Mouse (Mus musculus) bone marrow, adult 2 months (tissue): Measurements from ENCODE around the gene Fan1. TPM values are rescaled to one million over a fixed set of nuclear protein-coding genes. Genes with fewer than 3 reads are reported as not detected.
A peak's percentile ranks its signal among the peaks of the same experiment; 100 is the strongest.

ENCODE experiments used
- H3K27ac ChIP-seq: fragments of 200-500 bp; 2 replicates; pipeline ENCODE4 v1.5.1; 2012; ENCODE audit warnings: low read depth, mild to moderate bottlenecking, control low read depth, inconsistent platforms, low read length; ENCODE audit not compliant: control insufficient read depth, poor library complexity, insufficient read depth
- H3K4me1 ChIP-seq: fragments of 200-500 bp; 2 replicates; pipeline ENCODE4 v1.6.1; 2011; ENCODE audit warnings: low read length; ENCODE audit not compliant: control insufficient read depth, insufficient read depth
- H3K4me3 ChIP-seq: fragments of 200-500 bp; replicated peaks from 2 replicates; pipeline ENCODE3; 2011; ENCODE audit warnings: mild to moderate bottlenecking, low read depth, low read length, control low read depth; ENCODE audit not compliant: control insufficient read depth
- CTCF ChIP-seq: fragments of 200-500 bp; IDR thresholded peaks from 2 replicates; pipeline ENCODE4 v1.5.1; 2011; ENCODE audit warnings: low read length, control low read depth; ENCODE audit not compliant: control insufficient read depth, insufficient read depth
- POLR2A ChIP-seq: fragments of 200-500 bp; IDR thresholded peaks from 2 replicates; pipeline ENCODE4 v1.6.1; 2011; ENCODE audit warnings: low read depth, mild to moderate bottlenecking, control low read depth, low read length, borderline replicate concordance; ENCODE audit not compliant: control insufficient read depth
- WGBS: fragments of 180-500 bp; shearing (Covaris S2); methylation state at CpG from one replicate; pipeline ENCODE4 v1.1.7; 2018; 5-methylcytosine and 5-hydroxymethylcytosine counted together
- polyA plus RNA-seq: library from polyadenylated mRNA; stranded (reverse); fragments of >200 nt; gene quantifications from 2 replicates; pipeline ENCODE4 v1.2.4, GENCODE M21; 2011; ENCODE audit warnings: low replicate concordance; ENCODE audit not compliant: missing spikeins, insufficient read depth, insufficient read length

Fan1 gene
- polyA plus RNA-seq, 1 experiment, result 1.7 TPM

DNA sequence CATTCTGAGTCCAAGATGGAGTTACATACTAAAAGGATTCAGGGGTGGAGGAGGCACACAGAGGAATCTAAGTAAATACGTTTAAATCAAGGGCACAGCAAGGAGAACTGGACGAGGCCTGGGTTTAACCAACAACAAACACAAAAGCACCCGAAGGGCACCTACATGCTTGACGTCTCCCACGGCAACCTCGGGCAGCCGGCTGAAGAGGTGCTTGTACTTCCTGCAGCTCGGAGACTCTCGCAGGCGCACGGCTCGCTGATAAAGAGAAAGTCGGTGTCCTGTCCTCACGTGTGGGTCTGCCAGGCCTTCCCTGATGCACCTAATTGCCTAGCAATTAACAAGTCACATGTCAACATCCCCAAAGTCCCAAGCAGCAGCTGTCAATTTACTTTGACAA, 19.7 kb downstream of the Fan1 start:
- no peak for TF ChIP-seq POLR2A
- no peak for TF ChIP-seq CTCF
- H3K4me1 ChIP-seq, result no peaks in the 10 kb centered on the region
- WGBS, result 87% methylated on average over 14 of the region's 14 CpGs
- H3K27ac ChIP-seq, result no peak overlapping the region
- no peak overlapping the region for H3K4me3 ChIP-seq

GRCm38 (mm10) chr7:64351087-64351486, 22.8 kb downstream of the Fan1 start:
- TF ChIP-seq POLR2A, result no peak
- no peak for TF ChIP-seq CTCF
- Histone ChIP-seq H3K4me3 (no peak overlapping the region), H3K27ac (no peak overlapping the region), H3K4me1 (no peaks in the 10 kb centered on the region)
- WGBS, result 77% methylated on average over 4 of the region's 4 CpGs

DNA sequence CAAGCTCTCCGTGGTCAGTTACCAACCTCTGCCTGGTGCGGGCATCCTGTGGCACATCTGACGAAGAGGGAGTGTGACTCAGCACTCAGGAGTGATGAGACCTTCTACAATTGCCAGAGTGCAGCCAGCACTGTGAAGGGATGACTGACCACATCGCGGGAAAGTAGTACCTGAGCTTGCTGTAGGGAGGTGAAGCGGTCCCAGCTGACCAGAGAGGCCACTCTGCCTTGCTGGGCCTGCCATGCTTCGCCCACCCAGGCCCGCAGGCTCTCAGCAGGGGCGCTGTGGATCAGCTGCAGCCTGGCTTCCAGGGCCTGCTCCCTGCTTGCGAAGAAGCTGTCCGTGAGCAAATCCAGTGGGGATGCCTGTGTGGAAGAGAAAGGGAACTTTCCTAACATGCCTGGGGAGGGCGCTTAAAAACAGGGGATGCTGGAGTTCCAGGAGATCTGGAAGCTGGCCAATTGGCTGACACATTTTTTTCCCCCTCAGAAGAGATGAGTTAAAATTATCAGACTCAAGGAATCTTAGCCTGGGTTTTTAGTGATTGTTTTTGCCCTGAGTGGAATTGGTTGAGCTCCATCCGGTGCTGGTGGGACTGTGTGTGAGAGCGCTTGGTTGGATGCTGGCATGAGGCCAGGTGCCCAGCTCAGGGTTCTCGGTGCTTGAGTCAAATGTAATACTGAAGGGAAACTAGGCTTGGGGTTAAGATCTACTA, 24.6 kb downstream of the Fan1 start:
- WGBS, result 84% methylated on average over 15 of the region's 15 CpGs
- TF ChIP-seq POLR2A (no peak), CTCF (no peak)
- Histone ChIP-seq H3K4me3 (no peak overlapping the region), H3K4me1 (no peaks in the 10 kb centered on the region), H3K27ac (no peak overlapping the region)

GRCm38 (mm10) chr7:64347813-64348212, 26.1 kb downstream of the Fan1 start:
- Histone ChIP-seq H3K27ac (no peak overlapping the region), H3K4me3 (no peak overlapping the region), H3K4me1 (no peaks in the 10 kb centered on the region)
- TF ChIP-seq POLR2A (no peak), CTCF (no peak)
- WGBS, result 77% methylated on average over 1 of the region's 1 CpGs

DNA sequence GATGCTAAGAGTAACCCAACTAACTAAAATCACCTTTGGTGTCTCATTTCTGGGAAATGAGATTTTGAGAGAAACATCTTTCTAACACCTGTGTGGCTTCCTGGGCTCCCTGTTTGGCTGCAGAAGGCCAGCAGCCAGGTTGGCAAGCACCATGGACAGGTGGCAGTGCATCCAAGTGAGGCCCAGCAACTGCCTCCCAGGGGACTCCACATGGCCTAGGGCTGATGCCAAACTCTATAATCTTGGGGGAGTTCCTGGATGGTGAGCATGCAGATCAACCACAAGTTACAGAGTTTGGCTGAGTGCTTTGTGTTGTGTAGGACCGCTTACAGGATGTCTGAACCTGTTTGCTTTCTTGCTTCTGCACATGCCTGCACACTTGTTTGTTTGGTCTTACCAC, 41.2 kb downstream of the Fan1 start:
- no peak overlapping the region for H3K4me3 ChIP-seq
- no peak overlapping the region for H3K27ac ChIP-seq
- H3K4me1 ChIP-seq, result no peaks in the 10 kb centered on the region
- 85% methylated on average over 1 of the region's 1 CpGs for WGBS
- TF ChIP-seq POLR2A (no peak), CTCF (no peak)

GRCm38 (mm10) chr7:64331309-64331708, 42.6 kb downstream of the Fan1 start:
- WGBS, result 81% methylated on average over 3 of the region's 3 CpGs
- Histone ChIP-seq H3K4me1 (no peaks in the 10 kb centered on the region; the same call in 1 of the 2 replicates), H3K4me3 (no peak overlapping the region), H3K27ac (no peak overlapping the region)
- TF ChIP-seq POLR2A, result no peak
- no peak for TF ChIP-seq CTCF

GRCm38 (mm10) chr7:64327486-64327885, 46.4 kb downstream of the Fan1 start:
- TF ChIP-seq POLR2A (no peak), CTCF (no peak)
- H3K4me3 ChIP-seq, result no peak overlapping the region
- H3K4me1 ChIP-seq, result no peaks in the 10 kb centered on the region; the same call in 1 of the 2 replicates
- WGBS, result 85% methylated on average over 4 of the region's 4 CpGs
- no peak overlapping the region for H3K27ac ChIP-seq

DNA sequence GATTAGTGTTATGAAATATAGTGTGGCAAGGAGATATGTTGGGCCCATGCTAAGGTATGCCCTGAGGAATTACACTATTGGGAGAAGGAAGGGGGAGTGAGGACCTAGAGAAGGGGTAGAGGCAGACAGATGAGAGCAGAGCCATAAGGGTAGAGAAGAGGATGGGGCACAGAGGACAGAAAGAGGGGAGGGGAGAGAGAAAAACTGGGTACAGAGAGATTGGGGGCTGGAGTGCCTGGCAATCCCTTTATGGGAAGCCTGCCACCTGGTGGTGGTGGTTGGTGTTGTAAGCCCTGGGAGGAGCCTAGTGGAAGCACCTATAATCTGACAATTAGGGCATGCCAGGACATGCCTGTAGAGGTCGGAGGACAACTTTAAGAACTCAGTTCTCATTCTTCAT, 47.0 kb downstream of the Fan1 start:
- Histone ChIP-seq H3K4me1 (no peaks in the 10 kb centered on the region; the same call in 1 of the 2 replicates), H3K4me3 (no peak overlapping the region), H3K27ac (no peak overlapping the region)
- peak; percentile 84 for TF ChIP-seq CTCF
- no peak for TF ChIP-seq POLR2A
- whole genome bisulfite sequencing, result 13% methylated on average over 1 of the region's 1 CpGs
